Mouse (Mus musculus): ENCODE results near the gene A3galt2.

GRCm38 (mm10) chr4:128752031-128752757, 3.0 kb upstream of the A3galt2 start:
- TF ChIP-seq POLR2A (IDR thresholded peaks at IDR 0.05; ENCODE audit: insufficient read length, low read depth) (no peak), USF1 (IDR thresholded peaks at IDR 0.05; ENCODE audit: low read depth) (no peak), E2F4 (IDR thresholded peaks at IDR 0.05; ENCODE audit: insufficient read depth) (no peak), MYOD1 (IDR thresholded peaks at IDR 0.05; ENCODE audit: control insufficient read depth in 1 of 3, insufficient read length in 2 of 3, low read depth in 2 of 3) (no peak), SRF (IDR thresholded peaks at IDR 0.05; ENCODE audit: control insufficient read depth, insufficient read length, low read depth) (no peak), MAX (IDR thresholded peaks at IDR 0.05; ENCODE audit: low read depth) (no peak)

All from myocyte (in vitro differentiated cells).